Mouse (Mus musculus): ENCODE measurements at regions not wholly inside any gene's neighbourhood (a gene's known extent, or its start where the extent isn't known, plus 50 kb on each side); places are given as distances from the start of the nearest gene placed in this dataset.

DNA sequence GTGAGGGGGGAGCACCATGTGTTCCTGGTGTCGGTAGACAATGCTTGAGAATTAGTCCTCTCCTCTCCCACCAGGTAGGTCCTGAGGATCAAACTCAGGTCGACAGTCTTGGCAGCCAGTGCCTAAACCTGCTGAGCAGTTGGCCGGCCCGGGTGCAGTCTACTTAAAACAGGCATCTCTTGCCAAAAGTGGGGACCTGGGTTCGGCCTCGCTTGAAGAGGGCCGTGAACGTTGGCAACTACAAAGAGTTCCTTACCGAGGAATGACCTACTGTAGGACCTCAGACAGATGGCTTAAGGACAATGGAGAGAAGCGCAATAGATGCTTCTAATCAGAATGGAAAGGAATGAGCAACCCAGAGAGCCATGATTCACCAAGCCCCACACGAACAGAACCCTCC lies 287.5 kb upstream of the Gm11146 start:
- TF ChIP-seq RAD21 (IDR thresholded peaks at IDR 0.05; ENCODE audit: low read depth, low read length) (no peak), POLR2A (IDR thresholded peaks at IDR 0.05; ENCODE audit: control insufficient read depth in 1 of 2, insufficient read depth in 1 of 2, low read depth in 1 of 2, low read length in 2 of 2, poor library complexity in 1 of 2) (no peak), ZKSCAN1 (IDR thresholded peaks at IDR 0.05; ENCODE audit: low read depth, low read length) (no peak), CTCF (IDR thresholded peaks at IDR 0.05 in 2 of 3, conservative IDR thresholded peaks at IDR 0.05 in 1 of 3; ENCODE audit: control insufficient read depth in 1 of 3, insufficient read depth in 1 of 3, low read depth in 2 of 3, low read length in 3 of 3, poor library complexity in 1 of 3, severe bottlenecking in 1 of 3) (no peak), GABPA (IDR thresholded peaks at IDR 0.05; ENCODE audit: low read depth, low read length) (no peak), MAFK (IDR thresholded peaks at IDR 0.05; ENCODE audit: borderline replicate concordance, low read depth, low read length) (no peak), ZC3H11A (IDR thresholded peaks at IDR 0.05; ENCODE audit: low read depth, low read length) (no peak), USF1 (IDR thresholded peaks at IDR 0.05; ENCODE audit: low read depth, low read length) (no peak), KAT2A (conservative IDR thresholded peaks at IDR 0.05; ENCODE audit: low read depth, low read length) (no peak), ZNF384 (IDR thresholded peaks at IDR 0.05; ENCODE audit: low read depth, low read length) (no peak), CHD1 (IDR thresholded peaks at IDR 0.05; ENCODE audit: low read depth, low read length) (no peak)
